Mouse (Mus musculus) CH12.LX (cell line): ENCODE data around the gene 1700001C02Rik.

Experiments
- CHD1 ChIP-seq: IDR thresholded peaks from 2 replicates; pipeline ENCODE4 v1.6.1; 2012; ENCODE audit warnings: low read depth, low read length, improper control_type of control experiment, inconsistent platforms
- CTCF ChIP-seq, 2 experiments: IDR thresholded peaks in 1 of 2; conservative IDR thresholded peaks in 1 of 2; 2 replicates each; pipeline ENCODE4 v1.5.1; 2011 to 2012; ENCODE audit warnings: low read depth in 2 of 2, low read length in 2 of 2, improper control_type of control experiment in 1 of 2, inconsistent platforms in 1 of 2, mild to moderate bottlenecking in 1 of 2, moderate library complexity in 1 of 2
- HCFC1 ChIP-seq: IDR thresholded peaks from 2 replicates; pipeline ENCODE4 v1.6.1; 2012; ENCODE audit warnings: low read depth, mild to moderate bottlenecking, inconsistent platforms, low read length, improper control_type of control experiment
- IRF4 ChIP-seq: IDR thresholded peaks from 2 replicates; pipeline ENCODE4 v1.6.1; 2014; ENCODE audit warnings: low read depth, mild to moderate bottlenecking, inconsistent platforms, low read length, improper control_type of control experiment
- KAT2A ChIP-seq: IDR thresholded peaks from 2 replicates; pipeline ENCODE4 v1.6.1; 2012; ENCODE audit warnings: low read length, improper control_type of control experiment, inconsistent platforms; ENCODE audit not compliant: insufficient replicate concordance
- POLR2AphosphoS2 ChIP-seq: IDR thresholded peaks from 2 replicates; pipeline ENCODE4 v1.6.1; 2011; ENCODE audit warnings: low read depth, low read length, improper control_type of control experiment
- SIN3A ChIP-seq: IDR thresholded peaks from 2 replicates; pipeline ENCODE4 v1.6.1; 2012; ENCODE audit warnings: low read length, improper control_type of control experiment, inconsistent platforms
- ZC3H11A ChIP-seq: IDR thresholded peaks from 2 replicates; pipeline ENCODE4 v1.6.1; 2012; ENCODE audit warnings: low read depth, mild to moderate bottlenecking, inconsistent platforms, low read length, improper control_type of control experiment

GRCm38 (mm10) chr5:30519494-30519893 lies 53.6 kb downstream of the 1700001C02Rik start:
- TF ChIP-seq CTCF (conservative IDR thresholded peaks at IDR 0.05 in 1 of 2, IDR thresholded peaks at IDR 0.05 in 1 of 2; ENCODE audit: low read depth in 2 of 2, low read length in 2 of 2) (no peak), ZC3H11A (no peak), POLR2AphosphoS2 (no peak), KAT2A (no peak), CHD1 (no peak), IRF4 (no peak), SIN3A (no peak), HCFC1 (no peak)
